Mouse (Mus musculus) common myeloid progenitor, adult 5-6 weeks (primary cell): ENCODE results near the gene Odf3b. TPM values are rescaled to one million over a fixed set of nuclear protein-coding genes. Genes with fewer than 3 reads are reported as not detected.

Source experiments
- ATAC-seq: replicated peaks from 2 replicates; pipeline ENCODE4 v1.8.0; 2016; ENCODE audit warnings: low read depth, mild to moderate bottlenecking, moderate TSS enrichment, inconsistent platforms; ENCODE audit not compliant: poor library complexity, severe bottlenecking
- total RNA-seq: library from RNA; stranded (forward); fragments of 200-1000, 187-1606 nt; gene quantifications from 2 replicates; pipeline ENCODE4 v1.2.3, GENCODE M21; 2017

The Odf3b gene
- 2.9 and 3.0 TPM in 2 replicates for total RNA-seq

- peak; percentile 30 for ATAC-seq
Measured at GRCm38 (mm10) chr15:89378831-89379401, at the start of gene Odf3b. Gene Odf3b (minus strand): TSS chr15:89379282.

- ATAC-seq = no peak
Measured at GRCm38 (mm10) chr15:89428136-89428790, 49.2 kb upstream of the Odf3b start.

- no peak for ATAC-seq
Measured at GRCm38 (mm10) chr15:89426716-89427115, 47.6 kb upstream of the Odf3b start.

GRCm38 (mm10) chr15:89425711-89426121, 46.6 kb upstream of the Odf3b start, which contains the start of gene Cpt1b:
Gene Cpt1b (minus strand): TSS chr15:89425863.
- no peak for ATAC-seq

GRCm38 (mm10) chr15:89424621-89425020, 45.5 kb upstream of the Odf3b start:
- no peak for ATAC-seq

GRCm38 (mm10) chr15:89421938-89422337, 42.9 kb upstream of the Odf3b start:
- no peak for ATAC-seq

GRCm38 (mm10) chr15:89415282-89415681, 36.2 kb upstream of the Odf3b start:
- ATAC-seq = no peak

GRCm38 (mm10) chr15:89410118-89410517, 31.0 kb upstream of the Odf3b start, which contains the start of gene Syce3:
Gene Syce3 (minus strand): TSS chr15:89410503.
- no peak for ATAC-seq

GRCm38 (mm10) chr15:89406691-89407090, 27.6 kb upstream of the Odf3b start:
- no peak for ATAC-seq

- ATAC-seq = no peak
Measured at GRCm38 (mm10) chr15:89404831-89405623, 25.9 kb upstream of the Odf3b start.

- ATAC-seq = no peak
Measured at GRCm38 (mm10) chr15:89402471-89402870, 23.4 kb upstream of the Odf3b start.

GRCm38 (mm10) chr15:89399716-89400115, 20.6 kb upstream of the Odf3b start:
- ATAC-seq = no peak

- no peak for ATAC-seq
Measured at GRCm38 (mm10) chr15:89398146-89398545, 19.1 kb upstream of the Odf3b start.

GRCm38 (mm10) chr15:89396883-89397282, 17.8 kb upstream of the Odf3b start:
- no peak for ATAC-seq

GRCm38 (mm10) chr15:89390081-89390480, 11.0 kb upstream of the Odf3b start:
- no peak for ATAC-seq

GRCm38 (mm10) chr15:89387127-89387526, 8.0 kb upstream of the Odf3b start:
- 0 out of 2 replicates have a peak, but pooled peaks have one; percentile 43 for ATAC-seq

GRCm38 (mm10) chr15:89384617-89385016, 5.5 kb upstream of the Odf3b start, which contains the start of gene Klhdc7b:
Gene Klhdc7b (plus strand): TSS chr15:89384917.
- ATAC-seq = no peak

GRCm38 (mm10) chr15:89379429-89379828, 347 bp upstream of the Odf3b start:
- peak; percentile 77 for ATAC-seq

GRCm38 (mm10) chr15:89377938-89378828, 899 bp downstream of the Odf3b start:
- 0 out of 2 replicates have a peak, but pooled peaks have one; percentile 1 for ATAC-seq

GRCm38 (mm10) chr15:89377362-89377761, 1.7 kb downstream of the Odf3b start:
- no peak for ATAC-seq
